Mouse (Mus musculus) heart, embryonic 11.5 days (tissue): Measurements from ENCODE around the gene Cox7a1. TPM values are rescaled to one million over a fixed set of nuclear protein-coding genes. Genes with fewer than 3 reads are reported as not detected.
A peak's percentile ranks its signal among the peaks of the same experiment; 100 is the strongest.

Experiments used
- ATAC-seq: fragments of 200-750 bp; cut with Nextera tagmentation; replicated peaks from 2 replicates; pipeline ENCODE4 v1.8.0; 2017; ENCODE audit warnings: moderate library complexity; ENCODE audit not compliant: insufficient number of reproducible peaks, low FRiP score, low TSS enrichment
- H3K27ac ChIP-seq: fragments of 300-500 bp; sonication (generic); 2 replicates; pipeline ENCODE4 v1.5.1; 2014; ENCODE audit warnings: mild to moderate bottlenecking, low read depth, low read length
- H3K27me3 ChIP-seq: fragments of 300-500 bp; sonication (generic); 2 replicates; pipeline ENCODE4 v1.6.1; 2014; ENCODE audit warnings: mild to moderate bottlenecking, low read length, mixed read lengths; ENCODE audit not compliant: control insufficient read depth, insufficient read depth
- H3K36me3 ChIP-seq: fragments of 300-500 bp; sonication (generic); 2 replicates; pipeline ENCODE4 v1.6.1; 2014; ENCODE audit warnings: mild to moderate bottlenecking, low read length, moderate library complexity, mixed read lengths; ENCODE audit not compliant: control insufficient read depth, insufficient read depth
- H3K4me1 ChIP-seq: fragments of 300-500 bp; sonication (generic); 2 replicates; pipeline ENCODE4 v1.6.1; 2014; ENCODE audit warnings: low read length; ENCODE audit not compliant: control insufficient read depth, insufficient read depth
- H3K4me2 ChIP-seq: fragments of 300-500 bp; sonication (generic); 2 replicates; pipeline ENCODE4 v1.6.1; 2014; ENCODE audit warnings: mild to moderate bottlenecking, moderate library complexity
- H3K4me3 ChIP-seq: fragments of 300-500 bp; sonication (generic); 2 replicates; pipeline ENCODE4 v1.5.1; 2014; ENCODE audit warnings: low read depth, low read length
- H3K9ac ChIP-seq: fragments of 300-500 bp; sonication (generic); 2 replicates; pipeline ENCODE4 v1.6.1; 2014; ENCODE audit warnings: mild to moderate bottlenecking, low read depth, low read length, moderate library complexity
- H3K9me3 ChIP-seq: fragments of 300-500 bp; sonication (generic); replicated peaks from 2 replicates; pipeline ENCODE4 v1.6.1; 2016; ENCODE audit warnings: low read length; ENCODE audit not compliant: control insufficient read depth
- WGBS: fragments of 180-500 bp; shearing (Covaris S2); extraction: QIAGEN DNeasy Blood & Tissue Kit; methylation state at CpG from one replicate; pipeline ENCODE4 v1.1.7; 2014; ENCODE audit not compliant: insufficient replicate concordance; 5-methylcytosine and 5-hydroxymethylcytosine counted together
- polyA plus RNA-seq: library from polyadenylated mRNA; unstranded; fragments of >200 nt; fragmentation: Nextera tagmentation; extraction: Ambion mirVana; gene quantifications from 2 replicates; pipeline ENCODE4 v1.2.1, GENCODE M21; 2014

The Cox7a1 gene
- 309 and 324 TPM in 2 replicates for polyA plus RNA-seq

- Histone ChIP-seq H3K4me2 (peak within 1 kb of the TSS; percentile 64), H3K4me3 (peak within 1 kb of the TSS; percentile 36), H3K36me3 (peaks cover 24% of the 10 kb centered on the region), H3K4me1 (0 out of 2 replicates have a peak, but pooled peaks cover 15% of the 10 kb centered on the region), H3K9me3 (no peaks in the 10 kb centered on the region), H3K27me3 (no peaks in the 10 kb centered on the region), H3K9ac (peak within 1 kb of the TSS; percentile 73), H3K27ac (peak within 1 kb of the TSS; percentile 23)
- ATAC-seq = peak; percentile 72
- WGBS = under 1% methylated on average over 11 of the region's 11 CpGs
These were observed at the start of gene Cox7a1 for GRCm38 (mm10) chr7:30183879-30184289. Gene Cox7a1, plus strand, starts transcription at chr7:30184144.

GRCm38 (mm10) chr7:30136826-30137225 is 47.1 kb upstream of the Cox7a1 start:
- Histone ChIP-seq H3K4me1 (no peaks in the 10 kb centered on the region), H3K27ac (no peak overlapping the region), H3K4me2 (no peak overlapping the region), H3K4me3 (no peak overlapping the region), H3K36me3 (peaks cover 37% of the 10 kb centered on the region), H3K9ac (no peak overlapping the region), H3K27me3 (no peaks in the 10 kb centered on the region), H3K9me3 (peaks cover 4% of the 10 kb centered on the region; the same call in 1 of the 2 replicates)
- WGBS = 83% methylated on average over 10 of the region's 10 CpGs
- no peak for ATAC-seq

GRCm38 (mm10) chr7:30143170-30143554 is 40.8 kb upstream of the Cox7a1 start:
- Histone ChIP-seq H3K4me2 (peak overlapping the region; percentile 56), H3K27ac (no peak overlapping the region), H3K9ac (peak overlapping the region; percentile 68), H3K27me3 (no peaks in the 10 kb centered on the region), H3K36me3 (0 out of 2 replicates have a peak, but pooled peaks cover 5% of the 10 kb centered on the region), H3K4me1 (no peaks in the 10 kb centered on the region), H3K4me3 (peak overlapping the region; percentile 56), H3K9me3 (no peaks in the 10 kb centered on the region)
- no peak for ATAC-seq
- 17% methylated on average over 8 of the region's 8 CpGs for WGBS

GRCm38 (mm10) chr7:30143555-30144209 is 40.3 kb upstream of the Cox7a1 start:
- peak overlapping the region; percentile 68 for H3K9ac ChIP-seq
- WGBS = 2% methylated on average over 35 of the region's 35 CpGs
- ATAC-seq = peak; percentile 89
- H3K4me1 ChIP-seq = no peaks in the 10 kb centered on the region
- H3K9me3 ChIP-seq = no peaks in the 10 kb centered on the region
- H3K36me3 ChIP-seq = 0 out of 2 replicates have a peak, but pooled peaks cover 5% of the 10 kb centered on the region
- H3K27ac ChIP-seq = peak overlapping the region; percentile 54; the same call in 1 of the 2 replicates
- peak overlapping the region; percentile 56 for H3K4me3 ChIP-seq
- H3K4me2 ChIP-seq = peak overlapping the region; percentile 56
- no peaks in the 10 kb centered on the region for H3K27me3 ChIP-seq

GRCm38 (mm10) chr7:30147011-30147410 is 36.9 kb upstream of the Cox7a1 start:
- Histone ChIP-seq H3K4me2 (no peak overlapping the region), H3K27ac (no peak overlapping the region), H3K9me3 (peaks cover 23% of the 10 kb centered on the region), H3K9ac (no peak overlapping the region), H3K27me3 (no peaks in the 10 kb centered on the region), H3K36me3 (peaks cover 8% of the 10 kb centered on the region), H3K4me1 (no peaks in the 10 kb centered on the region), H3K4me3 (no peak overlapping the region)
- ATAC-seq = no peak
- WGBS = 94% methylated on average over 5 of the region's 5 CpGs

GRCm38 (mm10) chr7:30154040-30154439 is 29.9 kb upstream of the Cox7a1 start:
- Histone ChIP-seq H3K27ac (no peak overlapping the region), H3K36me3 (peaks cover 61% of the 10 kb centered on the region), H3K4me2 (no peak overlapping the region), H3K4me1 (no peaks in the 10 kb centered on the region), H3K9me3 (peaks cover 65% of the 10 kb centered on the region), H3K4me3 (no peak overlapping the region), H3K27me3 (no peaks in the 10 kb centered on the region), H3K9ac (no peak overlapping the region)
- 82% methylated on average over 1 of the region's 1 CpGs for WGBS
- ATAC-seq = no peak

GRCm38 (mm10) chr7:30155507-30155906 is 28.4 kb upstream of the Cox7a1 start:
- Histone ChIP-seq H3K4me2 (no peak overlapping the region), H3K9me3 (peaks cover 63% of the 10 kb centered on the region), H3K27me3 (no peaks in the 10 kb centered on the region), H3K9ac (no peak overlapping the region), H3K4me1 (no peaks in the 10 kb centered on the region), H3K4me3 (no peak overlapping the region), H3K27ac (no peak overlapping the region), H3K36me3 (peaks cover 68% of the 10 kb centered on the region)
- ATAC-seq = no peak
- WGBS = 93% methylated on average over 3 of the region's 3 CpGs

- H3K9me3 ChIP-seq = peaks cover 39% of the 10 kb centered on the region
- 0 out of 2 replicates have a peak, but pooled peaks cover 4% of the 10 kb centered on the region for H3K4me1 ChIP-seq
- H3K9ac ChIP-seq = no peak overlapping the region
- no peak overlapping the region for H3K4me3 ChIP-seq
- ATAC-seq = no peak
- no peaks in the 10 kb centered on the region for H3K27me3 ChIP-seq
- no peak overlapping the region for H3K27ac ChIP-seq
- 97% methylated on average over 5 of the region's 5 CpGs for WGBS
- H3K4me2 ChIP-seq = no peak overlapping the region
- peaks cover 72% of the 10 kb centered on the region for H3K36me3 ChIP-seq
These were observed 20.8 kb upstream of the Cox7a1 start for GRCm38 (mm10) chr7:30163113-30163512.

- H3K27me3 ChIP-seq = no peaks in the 10 kb centered on the region
- WGBS = 95% methylated on average over 2 of the region's 2 CpGs
- no peak overlapping the region for H3K27ac ChIP-seq
- no peak for ATAC-seq
- peaks cover 28% of the 10 kb centered on the region for H3K9me3 ChIP-seq
- H3K4me2 ChIP-seq = no peak overlapping the region
- no peak overlapping the region for H3K4me3 ChIP-seq
- peaks cover 55% of the 10 kb centered on the region for H3K36me3 ChIP-seq
- H3K4me1 ChIP-seq = 0 out of 2 replicates have a peak, but pooled peaks cover 5% of the 10 kb centered on the region
- H3K9ac ChIP-seq = no peak overlapping the region
These were observed 19.2 kb upstream of the Cox7a1 start for GRCm38 (mm10) chr7:30164745-30165144.
